Mouse (Mus musculus) kidney, adult 9 months (tissue): ENCODE data around the gene Ggt6.

ENCODE experiments used
- DNase-seq: peaks from one replicate; pipeline ENCODE4 v3.0.0; 2022

The Ggt6 gene

DNA sequence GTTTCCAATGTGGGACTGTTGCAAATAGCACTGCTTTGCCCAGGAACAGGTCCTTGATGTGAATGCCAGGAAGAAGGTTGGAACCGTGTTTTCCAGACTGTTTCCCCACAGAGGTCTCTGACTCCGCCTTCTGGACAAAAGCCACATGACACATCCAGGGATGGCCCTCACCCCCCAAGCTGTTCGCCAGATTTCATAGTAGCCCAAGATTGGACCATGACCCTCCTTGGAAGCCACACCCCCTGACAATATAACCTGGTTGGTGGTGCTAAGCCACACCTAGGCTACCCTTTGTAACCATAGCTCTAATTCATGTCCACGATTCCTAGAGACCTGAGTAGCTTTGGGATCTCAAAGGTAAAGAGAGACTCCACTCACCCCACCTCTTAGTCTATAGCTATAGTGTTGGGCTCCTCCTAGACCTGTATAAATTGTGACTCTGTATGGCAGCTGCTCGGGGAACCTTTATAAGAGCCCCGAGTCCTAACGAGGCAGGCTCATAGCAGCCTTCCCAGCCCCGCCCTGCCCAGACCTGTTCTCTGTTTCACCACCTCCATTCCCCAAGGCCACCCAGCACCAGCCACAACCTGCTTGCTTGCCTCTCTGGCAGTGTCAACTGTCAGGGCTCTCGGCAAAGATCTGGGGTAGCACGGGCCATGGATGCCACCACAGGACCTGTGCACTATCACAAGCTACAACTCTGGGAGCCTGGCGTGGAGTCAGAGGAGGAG is at the start of gene Ggt6:
Gene Ggt6, plus strand, starts transcription at position 564 of the 731 bp plus-strand sequence.
- peak; percentile 95 for DNase-seq

DNA sequence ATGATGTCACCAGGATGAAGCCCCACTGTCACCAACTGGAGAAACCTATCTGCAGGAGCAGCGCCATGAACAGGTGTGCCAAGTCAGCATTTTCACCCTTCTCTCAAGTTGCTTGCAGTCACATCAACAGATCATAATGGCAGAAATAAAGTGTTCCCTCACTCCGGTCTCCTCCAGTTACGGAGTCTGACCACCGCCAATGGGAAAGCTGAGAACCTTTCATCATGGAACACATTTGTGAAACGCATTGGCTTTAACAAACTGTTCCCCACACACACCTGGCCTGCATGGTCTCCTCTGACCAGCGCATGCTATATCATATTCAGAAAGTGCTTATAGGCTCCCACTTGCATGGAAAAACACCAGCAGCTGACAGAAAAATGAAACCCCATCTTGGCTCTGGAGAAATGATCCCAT is 47.2 kb upstream of the Ggt6 start:
- DNase-seq, result no peak

GRCm38 (mm10) chr11:72389407-72390142 is 45.8 kb upstream of the Ggt6 start:
- no peak for DNase-seq

DNA sequence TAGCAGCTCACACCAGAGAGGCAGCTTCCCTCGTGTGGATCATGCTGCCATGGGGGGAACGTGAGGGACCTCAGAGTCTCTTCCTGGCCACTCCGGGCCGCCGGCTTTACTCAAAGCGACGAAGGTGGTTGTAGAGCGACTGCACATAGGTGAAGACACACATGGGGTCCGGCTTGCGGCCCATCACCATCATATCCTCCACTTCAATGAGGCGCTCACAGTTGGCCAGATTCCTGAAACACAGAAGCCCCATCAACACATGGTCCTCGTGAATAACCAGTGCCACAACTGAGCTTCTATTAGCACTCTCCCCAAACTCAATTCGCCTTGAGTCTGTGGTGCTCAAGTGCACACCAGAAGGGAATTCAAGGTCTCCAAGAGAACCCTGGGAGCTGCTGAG is 44.1 kb upstream of the Ggt6 start:
- DNase-seq, result no peak

- no peak for DNase-seq
These were observed 42.1 kb upstream of the Ggt6 start for GRCm38 (mm10) chr11:72393243-72393642.

GRCm38 (mm10) chr11:72393669-72394068 is 41.7 kb upstream of the Ggt6 start:
- DNase-seq, result no peak

- DNase-seq, result no peak
These were observed 40.6 kb upstream of the Ggt6 start for GRCm38 (mm10) chr11:72394694-72395093.

- no peak for DNase-seq
These were observed 39.7 kb upstream of the Ggt6 start for GRCm38 (mm10) chr11:72395652-72396051.

GRCm38 (mm10) chr11:72396621-72397020 is 38.7 kb upstream of the Ggt6 start:
- no peak for DNase-seq

GRCm38 (mm10) chr11:72397072-72397471 is 38.3 kb upstream of the Ggt6 start:
- DNase-seq, result peak; percentile 45

- no peak for DNase-seq
These were observed 37.4 kb upstream of the Ggt6 start for GRCm38 (mm10) chr11:72397811-72398525.

DNA sequence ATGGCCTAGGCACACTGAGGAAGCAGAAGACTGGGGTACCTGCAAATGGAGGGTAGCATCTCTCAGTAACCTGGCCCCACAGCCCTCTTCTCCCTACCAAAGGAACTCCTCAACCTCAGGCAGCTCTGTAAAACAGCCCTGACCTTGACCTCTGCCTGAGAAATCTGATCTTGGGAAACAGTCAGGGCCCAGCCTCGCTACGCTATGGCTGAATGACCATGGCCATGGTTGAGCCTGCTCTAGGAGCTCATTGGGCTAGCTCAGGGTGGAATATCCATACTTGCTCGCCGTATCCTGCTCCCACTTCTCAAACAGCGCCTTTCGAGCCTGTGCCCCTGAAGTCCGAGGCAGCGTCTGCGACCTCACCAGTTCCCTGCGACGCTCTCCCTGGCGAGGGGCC is 34.3 kb upstream of the Ggt6 start:
- DNase-seq, result peak; percentile 57

DNA sequence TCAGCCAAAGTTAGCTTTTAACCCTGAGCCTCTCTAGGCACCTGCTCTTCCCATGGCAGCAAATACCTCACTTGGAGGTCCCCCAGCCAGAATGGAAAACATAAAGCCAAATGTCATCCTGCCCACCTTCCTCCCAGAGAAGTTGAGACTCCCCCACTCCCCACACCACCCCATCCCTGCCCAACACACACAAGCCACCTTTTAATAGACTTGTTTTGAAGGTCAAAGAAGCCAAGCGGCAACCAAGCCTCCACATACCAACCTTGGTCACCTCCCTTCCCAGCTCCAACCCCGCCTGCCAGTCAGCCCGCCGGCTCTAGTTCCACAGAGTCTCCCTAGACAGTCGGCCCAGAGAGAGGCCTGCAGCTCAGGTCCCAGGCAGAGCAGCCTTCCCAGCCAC is 33.3 kb upstream of the Ggt6 start:
- peak; percentile 70 for DNase-seq

DNA sequence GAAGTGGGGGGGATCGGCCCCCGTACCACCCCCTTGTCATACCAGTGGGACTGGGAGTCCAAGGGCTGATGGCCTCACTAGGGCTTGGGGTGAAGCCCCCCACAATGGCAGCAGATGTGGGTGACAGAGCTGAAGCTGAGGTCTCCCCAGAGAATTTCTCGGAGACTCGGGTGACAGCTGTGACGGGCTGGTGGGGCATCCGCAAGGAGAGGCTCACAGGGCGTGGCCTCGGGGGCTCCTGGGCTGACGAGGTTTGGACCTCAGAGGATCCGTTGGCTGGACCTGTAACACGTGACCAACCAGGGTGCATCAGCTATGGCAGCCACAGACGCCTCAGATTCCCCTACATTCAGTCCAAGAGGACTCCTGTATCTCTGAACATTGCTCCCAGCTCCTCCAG is 32.4 kb upstream of the Ggt6 start:
- no peak for DNase-seq

GRCm38 (mm10) chr11:72405532-72405931 is 29.8 kb upstream of the Ggt6 start:
- DNase-seq, result no peak

DNA sequence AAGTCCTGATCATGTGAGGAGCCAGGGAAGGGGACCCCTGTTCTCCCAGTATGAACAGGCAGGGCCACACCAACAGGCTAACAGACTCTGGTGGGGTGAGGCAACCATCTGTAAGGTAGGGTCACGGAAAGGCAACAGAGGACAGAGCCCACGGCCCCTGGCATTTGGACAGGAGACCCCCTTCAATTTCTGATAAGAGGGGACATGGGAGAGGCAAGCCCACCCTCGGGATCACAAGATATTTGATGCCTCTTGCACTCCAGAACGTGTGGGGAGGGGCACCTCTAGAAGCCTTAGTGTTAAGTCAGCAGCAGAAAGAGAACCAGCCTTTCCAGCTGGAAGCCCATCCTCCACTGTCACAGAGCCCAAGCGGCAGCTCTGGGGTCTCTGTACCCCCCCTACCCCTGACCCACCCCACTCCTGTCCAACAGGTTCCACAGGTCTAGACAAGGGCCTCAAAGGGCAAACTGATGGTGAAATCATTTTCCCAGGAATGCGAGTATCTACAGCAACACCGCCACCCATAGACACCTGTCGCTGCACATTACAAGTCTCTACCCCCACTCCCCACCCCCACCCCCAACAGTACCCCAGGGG is 29.1 kb upstream of the Ggt6 start:
- no peak for DNase-seq

- no peak for DNase-seq
These were observed 28.2 kb upstream of the Ggt6 start for GRCm38 (mm10) chr11:72407081-72407480.

DNA sequence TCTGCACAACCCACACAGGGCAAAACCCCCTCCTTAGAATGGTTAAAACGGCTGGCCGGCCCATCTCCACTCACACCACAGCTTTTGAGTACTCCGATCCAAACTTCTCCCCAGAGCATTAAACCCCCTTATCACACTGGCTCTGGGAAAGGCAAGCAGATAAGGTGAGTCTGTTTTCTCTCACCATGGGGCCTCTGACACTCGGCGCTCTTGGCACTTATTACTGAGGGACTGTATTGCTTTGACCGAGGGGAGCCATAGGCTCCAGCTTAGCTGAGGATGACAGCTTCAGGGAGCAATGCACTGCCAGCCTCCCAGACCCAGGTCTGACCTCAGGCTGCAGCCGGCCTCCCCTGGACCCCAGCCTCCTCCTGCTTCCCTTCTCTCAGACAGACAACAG is 27.8 kb upstream of the Ggt6 start:
- no peak for DNase-seq

GRCm38 (mm10) chr11:72408451-72409170 is 26.7 kb upstream of the Ggt6 start:
- no peak for DNase-seq

DNA sequence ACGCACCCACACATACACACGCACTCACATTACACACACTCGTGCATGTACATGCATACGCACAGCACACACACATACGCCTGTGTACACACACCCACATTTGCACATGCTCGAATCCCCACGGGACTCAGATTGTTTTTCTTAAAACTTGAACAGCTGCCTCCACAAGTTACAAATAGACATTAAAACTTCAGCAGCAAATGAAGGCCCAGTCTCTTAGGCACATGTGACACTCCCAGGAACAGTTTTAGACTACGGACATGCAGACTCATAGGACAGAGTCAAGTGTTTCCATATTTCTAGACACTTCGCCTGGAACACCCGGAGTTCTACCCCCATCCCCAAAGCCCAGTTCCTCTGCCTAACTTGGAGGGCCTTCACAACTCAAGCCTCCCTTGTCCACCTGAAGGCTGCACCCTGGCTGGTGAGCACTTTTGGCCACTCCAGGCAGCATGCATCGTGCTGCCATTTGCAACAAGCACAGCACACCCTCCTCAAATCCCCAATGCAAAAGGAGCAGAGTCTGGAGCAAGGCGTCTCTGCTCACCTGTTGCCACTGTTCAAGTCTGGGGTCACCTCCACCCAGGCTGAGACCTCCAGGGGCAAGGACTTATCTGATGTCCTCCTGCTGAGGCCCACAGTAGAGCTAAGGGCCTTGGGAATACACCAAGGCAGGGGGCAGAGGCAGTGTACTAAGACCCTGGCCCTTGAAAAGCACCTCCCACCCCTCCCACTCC is 25.5 kb upstream of the Ggt6 start:
- DNase-seq, result peak; percentile 32

DNA sequence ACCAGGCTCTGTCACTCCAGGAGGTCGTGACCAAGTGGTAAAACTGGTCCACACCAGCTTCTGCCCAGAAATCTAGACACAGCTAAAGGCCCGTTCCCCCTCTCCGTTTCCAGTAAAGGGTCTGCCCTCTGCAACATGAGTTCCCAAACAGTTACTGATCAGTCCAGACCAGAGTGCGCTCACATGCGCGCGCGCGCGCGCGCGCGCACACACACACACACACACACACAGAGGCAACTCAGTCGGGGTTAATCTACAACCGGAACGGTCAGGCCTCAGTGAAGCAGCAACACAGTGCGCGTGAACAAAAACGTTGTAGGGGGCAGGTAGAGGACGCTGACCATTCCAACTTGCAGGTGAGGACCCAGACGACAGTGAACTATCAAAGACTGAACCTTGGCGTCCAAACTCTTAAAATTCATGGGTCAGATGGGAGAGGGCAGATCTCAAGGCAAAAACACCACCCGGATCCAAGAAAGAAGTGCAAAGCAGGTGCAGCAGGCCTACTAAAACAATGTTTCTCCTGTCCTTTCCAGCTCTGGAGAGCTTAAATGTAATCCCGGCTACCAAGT is 24.7 kb upstream of the Ggt6 start:
- peak; percentile 94 for DNase-seq
